Mouse (Mus musculus) layer of hippocampus, adult 9-10 months (tissue): Measurements from ENCODE around the gene Faf1.
"Not testable (repeated sequence)": the region's sequence is repeated elsewhere in the genome, so short reads cannot be mapped to it uniquely, and the experiment has no call there.

Source experiments
- DNase-seq: peaks from one replicate; pipeline ENCODE4 v3.0.0; 2022; ENCODE audit warnings: low spot score

Gene Faf1

DNA sequence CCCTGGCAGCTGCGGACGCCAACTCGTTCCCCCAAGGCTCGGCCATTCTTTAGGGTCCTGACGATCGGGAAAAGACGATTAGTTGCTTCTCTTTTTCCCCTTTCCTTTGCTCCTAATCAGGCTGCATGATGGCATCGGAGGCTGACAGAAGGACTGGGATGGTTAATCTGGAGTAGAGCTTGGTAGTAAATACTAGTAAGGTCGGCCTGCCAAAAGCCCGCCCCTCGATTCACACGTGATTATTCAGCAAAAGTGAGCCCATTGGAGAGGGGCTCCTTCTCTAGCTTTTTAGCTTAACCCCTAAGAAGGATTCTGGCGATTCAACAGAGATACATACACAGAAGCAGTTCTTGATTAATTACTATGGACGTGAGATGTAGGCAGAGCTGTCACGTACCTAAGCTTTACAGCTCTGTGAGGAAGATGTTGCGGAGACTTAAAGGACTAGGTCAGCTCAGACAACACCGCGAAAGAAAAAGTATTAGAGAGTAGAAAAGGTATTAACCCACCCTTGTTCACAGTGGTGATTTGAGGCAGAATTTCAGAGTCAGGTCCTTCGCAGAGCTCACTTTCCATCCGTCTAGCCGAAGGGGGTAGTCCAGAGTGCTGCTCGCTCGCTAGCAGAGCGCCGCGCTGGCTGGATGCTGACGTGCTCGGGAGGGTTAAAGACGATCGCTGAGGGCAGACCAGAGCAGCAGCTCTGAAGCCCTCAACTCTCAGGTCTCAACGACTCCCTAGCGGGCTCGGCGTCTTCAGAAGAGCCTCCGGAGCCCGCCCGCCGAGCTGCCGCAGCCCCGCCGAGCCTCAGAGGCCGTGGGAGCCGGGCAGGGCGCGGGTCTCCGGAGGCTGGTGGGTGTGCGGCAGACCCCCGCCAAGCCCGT, 11.0 kb upstream of the Faf1 start:
- DNase-seq, result no peak

DNA sequence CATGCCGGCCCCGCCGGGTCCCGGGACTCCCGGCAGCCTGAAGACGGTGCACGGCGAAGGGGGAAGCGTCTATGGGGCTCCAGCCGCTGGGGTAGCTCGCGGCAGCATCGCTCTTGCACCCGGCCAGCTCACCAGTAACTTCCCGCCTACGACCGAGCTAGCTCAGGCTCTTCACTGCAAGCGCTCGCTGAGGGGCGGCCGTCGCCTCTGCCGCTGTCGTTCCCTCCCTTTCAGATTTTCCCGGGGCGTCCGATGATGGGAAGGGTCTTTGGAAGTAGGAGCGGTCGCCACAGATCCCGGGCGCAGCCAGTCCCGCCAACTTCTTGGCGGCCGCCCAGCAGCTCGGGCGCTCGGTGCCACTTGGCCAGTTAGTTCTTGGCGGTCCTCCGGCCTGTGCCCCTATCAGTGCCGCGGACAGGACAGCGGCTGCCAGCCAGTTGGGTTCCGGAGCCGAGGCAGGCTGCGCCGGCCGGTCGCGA, 10.4 kb upstream of the Faf1 start:
- DNase-seq, result no peak

GRCm38 (mm10) chr4:109666461-109667269, 9.7 kb upstream of the Faf1 start, which contains the start of gene Cdkn2c:
Gene Cdkn2c, minus strand, starts transcription at chr4:109667189.
- DNase-seq, result peak; percentile 48

GRCm38 (mm10) chr4:109667518-109667917, 8.9 kb upstream of the Faf1 start:
- DNase-seq, result no peak

- DNase-seq, result no peak
Observed at GRCm38 (mm10) chr4:109670213-109670612, 6.2 kb upstream of the Faf1 start.

- no peak for DNase-seq
Observed at GRCm38 (mm10) chr4:109671941-109672340, 4.4 kb upstream of the Faf1 start.

- no peak for DNase-seq
Observed at GRCm38 (mm10) chr4:109674097-109674496, 2.3 kb upstream of the Faf1 start.

- no peak for DNase-seq
Observed at GRCm38 (mm10) chr4:109677221-109677620, 833 bp downstream of the Faf1 start.

DNA sequence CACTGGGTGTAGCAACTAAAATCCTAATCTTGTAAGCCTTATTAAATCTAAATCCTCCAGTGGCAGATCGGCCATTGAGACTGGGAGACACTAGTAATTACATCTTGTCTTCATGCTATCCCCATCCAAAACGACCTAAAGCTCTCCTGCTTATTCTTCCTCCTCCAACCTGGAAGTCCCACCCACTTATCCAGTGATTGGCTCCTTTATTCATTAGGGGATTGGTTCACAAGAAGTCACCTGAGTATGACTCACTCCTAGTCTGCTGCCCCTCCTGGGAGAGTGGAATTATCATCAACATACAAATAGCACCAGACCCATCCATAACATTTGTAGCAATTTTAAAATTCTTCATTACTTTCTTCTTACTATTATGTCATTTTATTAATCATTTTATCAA, 7.2 kb downstream of the Faf1 start:
- DNase-seq, result no peak

GRCm38 (mm10) chr4:109692674-109693073, 16.3 kb downstream of the Faf1 start:
- DNase-seq, result no peak

DNA sequence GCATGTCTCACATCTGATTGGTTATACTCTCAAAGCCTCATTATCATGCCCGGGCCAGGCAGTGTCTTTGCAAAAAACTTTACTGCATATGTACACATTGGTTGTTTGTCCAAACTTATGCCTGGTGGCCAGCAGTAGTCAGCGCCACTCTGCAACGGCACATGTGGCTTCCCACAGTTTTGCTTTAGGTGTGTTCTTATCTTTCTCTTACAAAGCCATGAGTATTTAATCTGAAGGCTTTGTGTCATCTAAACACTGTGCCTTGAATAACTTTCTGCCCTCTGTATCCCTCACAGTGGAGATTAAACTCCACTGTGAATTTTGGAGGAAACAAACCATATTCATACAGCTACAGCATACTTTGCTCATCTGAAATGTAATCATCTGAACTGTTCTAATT, 24.3 kb downstream of the Faf1 start:
- not testable (repeated sequence) for DNase-seq

DNA sequence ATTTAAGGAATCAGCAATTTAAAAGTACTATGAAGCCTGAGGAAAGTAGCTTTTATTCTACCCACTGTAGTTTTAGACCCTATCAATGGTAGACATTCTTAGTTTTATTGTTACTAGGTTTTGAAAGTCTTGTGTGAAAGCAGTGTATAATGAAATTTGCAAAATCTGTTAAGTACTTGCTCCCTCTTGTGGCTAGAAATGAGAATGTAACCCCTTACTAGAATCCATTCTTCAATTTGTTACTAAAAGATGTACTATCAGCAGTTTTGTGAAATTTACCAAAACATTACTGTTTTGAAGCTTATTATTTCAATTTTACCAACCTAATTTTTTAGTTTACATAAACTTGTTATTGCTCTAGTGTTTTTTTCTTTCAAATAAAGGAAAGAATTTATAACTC, 27.2 kb downstream of the Faf1 start:
- DNase-seq, result peak; percentile 40

DNA sequence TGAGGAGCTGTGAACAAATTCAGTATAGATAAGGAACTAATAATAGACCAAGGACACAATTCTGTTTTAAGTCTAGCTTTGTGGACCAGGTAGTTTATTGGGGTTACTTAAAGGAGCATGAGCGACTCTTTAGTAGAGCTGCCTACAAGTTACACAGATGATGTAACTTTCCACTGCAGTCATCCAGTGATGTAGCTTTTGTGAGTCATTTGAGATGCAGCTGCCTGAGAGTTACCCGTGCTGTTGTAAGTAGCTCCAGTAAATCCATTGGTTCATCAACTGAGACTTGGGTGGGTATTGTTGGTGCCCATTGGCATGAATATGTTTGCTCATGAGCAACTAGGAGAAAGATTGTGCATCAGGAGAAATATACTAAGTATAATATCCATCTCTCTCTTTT, 29.0 kb downstream of the Faf1 start:
- DNase-seq, result no peak

DNA sequence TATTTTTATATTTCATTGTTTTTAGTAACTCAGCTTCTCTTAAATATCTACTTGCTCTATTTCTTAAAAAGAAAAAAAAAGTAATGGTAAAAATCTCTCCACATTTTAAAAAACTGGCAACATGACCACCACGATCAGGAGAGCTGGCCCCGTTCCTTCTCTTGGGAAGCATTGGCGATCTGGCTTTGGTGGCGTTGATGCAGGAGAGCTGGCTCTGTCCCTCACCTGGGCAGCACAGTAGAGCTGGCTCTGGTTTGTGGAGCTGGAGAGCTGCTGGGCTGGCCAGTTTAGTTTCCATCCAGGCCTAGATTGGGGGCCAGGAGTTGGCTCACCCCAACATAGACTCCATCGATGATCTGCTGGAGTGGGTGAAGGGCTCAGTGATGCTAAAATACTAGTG, 42.9 kb downstream of the Faf1 start:
- no peak for DNase-seq

GRCm38 (mm10) chr4:109729281-109729680, 52.9 kb downstream of the Faf1 start:
- peak; percentile 20 for DNase-seq

DNA sequence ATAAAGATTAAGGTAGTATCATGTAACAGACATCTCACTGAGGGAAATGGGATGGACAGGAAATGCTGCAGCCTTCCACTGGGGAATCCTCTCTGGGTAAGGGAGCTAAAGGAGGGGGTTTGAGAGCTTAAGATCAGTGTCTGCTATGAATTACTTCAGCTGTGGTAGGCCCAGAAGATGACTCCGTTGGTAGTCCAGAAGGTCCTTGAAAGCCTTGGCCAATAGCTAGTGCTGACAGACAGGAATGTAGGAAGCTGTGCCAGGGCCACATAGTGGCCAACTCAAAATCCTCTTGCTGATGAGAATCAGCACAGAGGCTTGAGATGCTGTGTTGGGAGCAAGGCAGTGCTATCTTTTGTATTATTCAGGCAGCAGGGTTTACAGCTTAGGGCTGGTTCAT, 59.4 kb downstream of the Faf1 start:
- no peak for DNase-seq

- DNase-seq, result peak; percentile 16
Observed at GRCm38 (mm10) chr4:109743984-109744383, 67.6 kb downstream of the Faf1 start.

GRCm38 (mm10) chr4:109759031-109759430, 82.6 kb downstream of the Faf1 start:
- peak; percentile 24 for DNase-seq

GRCm38 (mm10) chr4:109759901-109760300, 83.5 kb downstream of the Faf1 start:
- no peak for DNase-seq

DNA sequence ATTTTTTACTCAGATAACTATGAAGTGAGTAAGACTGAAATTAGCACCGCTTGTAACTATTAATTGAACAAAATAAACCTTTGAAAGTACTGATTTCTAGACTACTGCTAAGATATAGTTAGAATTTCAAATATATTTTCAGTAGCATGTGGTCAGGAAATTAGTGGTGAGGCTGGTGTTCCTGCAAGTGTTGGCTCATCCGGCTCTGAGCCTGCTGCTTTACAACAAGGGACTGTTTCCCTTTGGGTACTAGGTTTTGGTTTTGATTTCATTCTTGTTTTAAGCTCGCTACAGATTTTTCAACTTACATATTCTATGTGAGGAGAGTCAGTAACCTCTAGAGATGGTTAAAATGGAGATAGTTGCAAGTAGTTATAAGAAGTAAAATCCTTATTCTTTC, 84.1 kb downstream of the Faf1 start:
- DNase-seq, result no peak

DNA sequence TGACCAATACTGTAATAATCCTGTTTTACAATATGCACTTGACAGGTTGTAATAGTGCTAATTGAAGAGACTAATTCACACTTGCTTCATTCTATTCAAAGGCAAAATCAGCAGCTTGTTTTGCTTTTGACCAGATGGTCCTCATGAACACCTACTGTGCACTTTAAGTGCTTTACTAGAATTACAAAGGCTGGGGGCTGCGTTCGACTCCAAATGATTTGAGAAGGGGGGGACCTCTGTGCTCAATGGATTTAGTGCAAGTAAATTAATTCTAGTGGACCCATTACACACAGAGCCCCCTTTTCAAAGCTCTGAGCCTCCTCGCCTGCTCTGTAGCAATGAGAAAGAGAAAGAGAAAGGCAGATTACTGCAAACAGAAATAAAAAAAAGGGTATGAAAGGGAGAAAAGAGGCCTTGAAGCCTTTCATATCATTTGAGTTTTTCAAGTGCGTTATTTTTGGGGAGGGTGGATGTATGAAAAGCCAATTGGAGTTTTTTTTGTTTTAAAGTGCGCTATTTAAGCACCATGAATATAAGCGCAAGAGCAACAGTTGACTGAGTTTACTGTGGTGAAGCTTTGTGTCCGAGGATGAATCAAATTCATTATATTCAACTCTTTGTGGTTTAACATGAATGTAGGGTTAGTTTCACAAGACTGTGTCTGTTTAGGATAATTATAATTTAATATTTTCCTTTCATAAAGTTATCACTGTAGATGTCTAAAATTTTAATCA, 86.5 kb downstream of the Faf1 start:
- no peak for DNase-seq

DNA sequence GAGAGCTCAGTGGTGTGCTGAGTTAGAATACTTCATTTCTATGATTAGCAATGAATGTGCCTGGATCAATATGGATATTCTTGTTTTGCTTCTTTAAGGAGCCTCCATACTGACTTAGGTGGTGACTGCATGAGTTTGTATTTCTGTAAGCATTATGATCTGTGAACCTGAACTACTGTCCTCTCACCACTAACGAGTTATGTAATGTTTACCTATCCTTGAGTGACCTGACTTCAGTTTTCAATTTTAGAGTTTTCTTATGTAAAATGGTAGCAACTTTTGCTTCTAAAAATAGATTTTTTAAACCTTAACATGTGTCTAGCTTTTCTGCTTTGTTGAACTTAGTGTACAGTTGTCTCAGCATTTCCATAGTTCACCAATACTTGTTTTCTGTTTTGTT, 92.7 kb downstream of the Faf1 start:
- DNase-seq, result no peak
